Mouse (Mus musculus): ENCODE data around the gene Il22ra1.

DNA sequence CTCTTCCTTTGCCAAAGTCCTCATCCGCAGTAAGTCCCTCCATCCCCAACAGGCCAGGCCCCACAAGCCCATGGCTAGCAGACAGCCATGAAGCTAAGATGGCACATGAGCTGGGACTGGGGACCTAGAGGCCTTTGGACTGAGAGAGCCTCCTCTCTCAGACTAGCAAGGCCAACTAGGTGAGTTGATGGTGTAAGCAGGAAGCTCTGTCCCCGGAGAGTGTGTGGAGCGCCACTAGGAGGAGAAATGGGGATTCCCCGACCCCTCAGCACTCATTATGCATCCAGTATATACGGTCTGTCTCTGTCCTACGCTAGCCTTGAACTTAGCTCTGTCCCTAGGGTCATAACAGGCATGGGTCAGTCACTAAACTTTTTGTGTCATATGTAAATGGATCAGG lies 43.6 kb downstream of the Il22ra1 start:
- TF ChIP-seq GATA1 (IDR thresholded peaks at IDR 0.05; ENCODE audit: borderline replicate concordance, low read length) (no peak), FLI1 (IDR thresholded peaks at IDR 0.05; ENCODE audit: low read length) (no peak)

Measured in megakaryocyte, embryonic 14.5 days (primary cell).